8 mouse cellular contexts compared by ENCODE assay signal in genomic region chr6:100288016-100288729, GRCm38 (mm10). TPM values are rescaled to one million over a fixed set of nuclear protein-coding genes. Genes with fewer than 3 reads are reported as not detected.
DNase-seq lines count a peak whose midpoint lies in the region; ATAC-seq and TF ChIP-seq lines count a peak whose summit lies in the region.

No protein-coding gene starts in this region.

- DNase-seq in layer of hippocampus, adult 11-12 months (ENCODE audit: low spot score): peak; percentile 22
- DNase-seq in layer of hippocampus, adult 18-20 months (ENCODE audit: low spot score in 2 of 2): no peak
- peak; percentile 74 for DNase-seq in MEL (ENCODE audit: low read depth, low spot score)
- peak; percentile 29 for DNase-seq in cerebellum, postnatal 36 days
- DNase-seq in kidney, postnatal 25 days: peak; percentile 9 to 49
- DNase-seq in mesoderm, embryonic 11.5 days (ENCODE audit: low read depth, low spot score): peak; percentile 16

- no peak for TF ChIP-seq RAD21 in MEL (IDR thresholded peaks at IDR 0.05; ENCODE audit: low read depth, low read length)

- H3K27ac ChIP-seq in MEL (ENCODE audit: control insufficient read depth, low read depth, low read length): peak overlapping the region; percentile 95
- peak overlapping the region; percentile 95 for H3K27ac ChIP-seq in heart, embryonic 11.5 days (ENCODE audit: low read depth, low read length)
- peak overlapping the region; percentile 86 for H3K27ac ChIP-seq in stomach, embryonic 15.5 days

- no peak for TF ChIP-seq CTCF in MEL (IDR thresholded peaks at IDR 0.05 in 2 of 3, conservative IDR thresholded peaks at IDR 0.05 in 1 of 3; ENCODE audit: control insufficient read depth in 1 of 3, insufficient read depth in 1 of 3, low read depth in 2 of 3, low read length in 3 of 3, poor library complexity in 1 of 3, severe bottlenecking in 1 of 3)

- peaks cover 0 to 9% of the 10 kb centered on the region in 2 experiments; a peak in 2 of 4 replicates for H3K4me1 ChIP-seq in MEL (ENCODE audit: control insufficient read depth in 1 of 2, insufficient read depth in 2 of 2, low read length in 2 of 2)
- peaks cover 13% of the 10 kb centered on the region for H3K4me1 ChIP-seq in heart, embryonic 11.5 days (ENCODE audit: control insufficient read depth, insufficient read depth, low read length)
- H3K4me1 ChIP-seq in stomach, embryonic 15.5 days: peaks cover 10% of the 10 kb centered on the region

- H3K4me2 ChIP-seq in heart, embryonic 11.5 days: peak overlapping the region; percentile 90
- peak overlapping the region; percentile 99 for H3K4me2 ChIP-seq in stomach, embryonic 15.5 days

- TF ChIP-seq EP300 in MEL (IDR thresholded peaks at IDR 0.05; ENCODE audit: low read depth in 1 of 2, low read length in 2 of 2): peak; percentile 82 to 84

- peak; percentile 47 for ATAC-seq in heart, embryonic 11.5 days (replicated peaks; ENCODE audit: insufficient number of reproducible peaks, low FRiP score, low TSS enrichment)
- ATAC-seq in stomach, embryonic 15.5 days (ENCODE audit: insufficient read depth, low FRiP score, low read depth): no peak

- H3K27me3 ChIP-seq in MEL (ENCODE audit: control insufficient read depth in 1 of 2, insufficient read depth in 2 of 2, low read length in 2 of 2): no peaks in the 10 kb centered on the region
- H3K27me3 ChIP-seq in heart, embryonic 11.5 days (ENCODE audit: control insufficient read depth, insufficient read depth, low read length): peaks cover 3% of the 10 kb centered on the region; the same call in 1 of the 2 replicates
- no peaks in the 10 kb centered on the region for H3K27me3 ChIP-seq in stomach, embryonic 15.5 days (replicated peaks)

- no peaks in the 10 kb centered on the region for H3K9me3 ChIP-seq in MEL (replicated peaks; ENCODE audit: insufficient read depth, low read length)
- H3K9me3 ChIP-seq in heart, embryonic 11.5 days (replicated peaks; ENCODE audit: control insufficient read depth, low read length): no peaks in the 10 kb centered on the region
- no peaks in the 10 kb centered on the region for H3K9me3 ChIP-seq in stomach, embryonic 15.5 days

- H3K9ac ChIP-seq in MEL (ENCODE audit: control insufficient read depth, low read depth, low read length, poor library complexity, severe bottlenecking): peak overlapping the region; percentile 82
- peak overlapping the region; percentile 76 for H3K9ac ChIP-seq in heart, embryonic 11.5 days (ENCODE audit: low read depth, low read length)
- H3K9ac ChIP-seq in stomach, embryonic 15.5 days: peak overlapping the region; percentile 52

- under 1% methylated on average over 23 of the region's 23 CpGs for WGBS in heart, embryonic 11.5 days (ENCODE audit: insufficient replicate concordance)
- 3% methylated on average over 23 of the region's 23 CpGs for WGBS in stomach, embryonic 15.5 days

- peaks cover 0 to 14% of the 10 kb centered on the region in 2 experiments; a peak in 2 of 4 replicates for H3K36me3 ChIP-seq in MEL (ENCODE audit: control insufficient read depth in 1 of 2, insufficient read depth in 2 of 2, low read length in 2 of 2)
- H3K36me3 ChIP-seq in heart, embryonic 11.5 days (ENCODE audit: control insufficient read depth, insufficient read depth, low read length): no peaks in the 10 kb centered on the region
- no peaks in the 10 kb centered on the region for H3K36me3 ChIP-seq in stomach, embryonic 15.5 days

- peak overlapping the region; percentile 50 to 67 for H3K4me3 ChIP-seq in MEL (ENCODE audit: control insufficient read depth in 1 of 2, insufficient read depth in 1 of 2, low read depth in 2 of 2, low read length in 2 of 2)
- H3K4me3 ChIP-seq in heart, embryonic 11.5 days (ENCODE audit: low read depth, low read length): peak overlapping the region; percentile 77
- H3K4me3 ChIP-seq in stomach, embryonic 15.5 days (replicated peaks): peak overlapping the region; percentile 73

- H3K79me2 ChIP-seq in MEL (ENCODE audit: control insufficient read depth, insufficient read depth, low read length, poor library complexity): peaks cover 25% of the 10 kb centered on the region

- peak; percentile 30; a peak in 1 of 4 replicates for TF ChIP-seq POLR2A in MEL (IDR thresholded peaks at IDR 0.05; ENCODE audit: control insufficient read depth in 1 of 2, insufficient read depth in 1 of 2, low read depth in 1 of 2, low read length in 2 of 2, poor library complexity in 1 of 2)

TF ChIP-seq in MEL, 35 proteins besides CTCF, POLR2A, EP300 and RAD21:
- TF ChIP-seq SMC3 (IDR thresholded peaks at IDR 0.05; ENCODE audit: low read depth, low read length) (peak; percentile 6; the same call in 1 of the 2 replicates), MYB (IDR thresholded peaks at IDR 0.05; ENCODE audit: low read depth, low read length) (0 out of 2 replicates have a peak, but pooled peaks have one; percentile 46), MXI1 (IDR thresholded peaks at IDR 0.05; ENCODE audit: low read depth, low read length) (peak; percentile 45; the same call in 1 of the 2 replicates), ETS1 (IDR thresholded peaks at IDR 0.05; ENCODE audit: low read depth, low read length) (peak; percentile 84), CHD2 (IDR thresholded peaks at IDR 0.05; ENCODE audit: low read length) (peak; percentile 46; the same call in 1 of the 2 replicates), TCF12 (IDR thresholded peaks at IDR 0.05; ENCODE audit: low read depth, low read length) (peak; percentile 87), MAX (IDR thresholded peaks at IDR 0.05; ENCODE audit: low read length) (0 out of 2 replicates have a peak, but pooled peaks have one; percentile 16), MAZ (IDR thresholded peaks at IDR 0.05; ENCODE audit: low read depth, low read length) (peak; percentile 78), SIN3A (IDR thresholded peaks at IDR 0.05; ENCODE audit: low read length) (peak; percentile 66), GATA1 (IDR thresholded peaks at IDR 0.05; ENCODE audit: low read depth, low read length) (peak; percentile 90), TAL1 (IDR thresholded peaks at IDR 0.05; ENCODE audit: low read length) (peak; percentile 47; the same call in 1 of the 2 replicates), BHLHE40 (IDR thresholded peaks at IDR 0.05; ENCODE audit: borderline replicate concordance, low read depth, low read length) (peak; percentile 48; the same call in 1 of the 2 replicates), MYC (IDR thresholded peaks at IDR 0.05; ENCODE audit: low read depth, low read length) (no peak; the same call in 1 of the 2 replicates), GABPA (IDR thresholded peaks at IDR 0.05; ENCODE audit: low read depth, low read length) (no peak), ELF1 (IDR thresholded peaks at IDR 0.05; ENCODE audit: low read depth, low read length) (no peak), RCOR1 (IDR thresholded peaks at IDR 0.05; ENCODE audit: low read depth, low read length) (peak; percentile 75)
TF ChIP-seq in MEL: peak in this region for 13.

RNA-seq across cellular contexts. Expression of gene Rybp, which starts 0.9 kb away (rescaled TPM):
- total RNA-seq in layer of hippocampus, adult 18-20 months (2021): 10 to 100 TPM; 57.0 to 57.9 TPM
- total RNA-seq in MEL (2012; rRNA removed): 0.08 and 0.16 TPM in 2 replicates
- polyA plus RNA-seq in MEL (2012; ENCODE audit: insufficient read depth in 1 of 2, insufficient read length in 2 of 2, low read depth in 1 of 2, low replicate concordance in 2 of 2, missing spikeins in 1 of 2): 1 to 10 TPM in 1 of 2 experiments, not detected in 1; 3.8 TPM
- 8.8 and 11.1 TPM in 2 replicates for polyA plus RNA-seq in heart, embryonic 11.5 days (2014; fragmentation: Nextera tagmentation; extraction: Ambion mirVana)
- 19.0 and 19.4 TPM in 2 replicates for polyA plus RNA-seq in stomach, embryonic 15.5 days (2015; fragmentation: Nextera tagmentation; extraction: Ambion mirVana)

Comparison
In these comparisons a context has a peak if more than half of its experiments do, and no peak if none do; other contexts are left out.
1. DNase-seq: peak in layer of hippocampus, adult 11-12 months (single experiment), MEL (single experiment), cerebellum, postnatal 36 days (2 of 2), kidney, postnatal 25 days (2 of 2) and mesoderm, embryonic 11.5 days (single experiment); none in layer of hippocampus, adult 18-20 months (0 of 2).
2. Peak in every context shown above with its lines, with median percentiles within 50 percentile points of each other: H3K27ac ChIP-seq, H3K4me3 ChIP-seq and H3K9ac ChIP-seq.